Mouse (Mus musculus): Measurements from ENCODE around the gene Stum. TPM values are rescaled to one million over a fixed set of nuclear protein-coding genes. Genes with fewer than 3 reads are reported as not detected.
A peak's percentile ranks its signal among the peaks of the same experiment; 100 is the strongest.

The Stum gene
- total and polyA plus RNA-seq, 3 experiments, result 0.42 to 0.61 (median 0.51) TPM

DNA sequence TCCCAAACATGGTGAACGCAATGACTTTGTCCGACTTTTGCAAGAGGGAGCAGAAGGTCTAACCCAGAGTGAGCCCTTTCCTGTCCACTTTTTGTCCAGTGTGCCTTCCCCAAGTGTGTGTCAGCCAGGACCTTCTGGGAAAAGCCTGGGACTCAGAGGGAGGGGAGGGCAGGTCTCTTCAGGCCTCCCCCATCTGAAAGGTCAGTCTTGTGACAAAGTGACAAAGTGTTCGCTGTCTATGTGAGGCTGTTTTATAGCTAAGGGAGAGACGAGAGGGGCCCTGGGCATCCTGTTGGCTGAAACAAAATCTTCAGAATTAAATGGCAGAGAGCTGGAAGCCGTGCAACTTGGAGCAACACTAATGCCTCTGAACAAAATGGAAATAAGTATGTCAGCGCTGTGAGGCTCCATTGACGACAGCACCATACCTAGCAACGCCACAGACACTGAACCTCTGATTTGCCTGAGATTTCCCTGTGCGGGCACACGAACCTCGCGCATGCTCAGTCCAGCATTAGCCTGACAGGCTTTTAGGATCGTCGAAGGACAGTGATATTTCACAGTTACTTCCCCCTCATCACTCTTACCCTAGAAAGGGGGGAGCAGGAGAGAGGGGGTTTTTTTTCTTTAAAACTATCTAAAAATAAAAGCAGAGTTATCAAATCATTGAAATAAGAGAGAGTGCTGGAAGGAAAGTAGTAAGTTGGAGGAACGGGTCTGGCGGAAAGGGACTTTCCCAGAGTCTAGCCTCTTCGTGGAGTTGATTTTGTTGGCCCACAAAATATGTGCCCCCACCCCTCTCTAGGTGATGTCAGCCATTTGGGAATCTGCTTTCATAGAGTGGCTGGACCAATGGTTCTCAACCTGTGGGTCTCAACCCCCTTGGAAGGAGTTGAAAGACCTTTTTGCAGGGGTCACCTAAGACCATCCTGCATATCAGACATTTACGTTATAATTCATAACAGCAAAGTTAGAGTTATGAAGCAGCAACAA, 75.3 kb downstream of the Stum start (continued):
- 0 out of 2 replicates have a peak, but pooled peaks have one; percentile 12 for TF ChIP-seq MEF2A (IDR thresholded peaks at IDR 0.05; ENCODE audit: borderline replicate concordance, low read depth, low read length)
- TF ChIP-seq MAZ (IDR thresholded peaks at IDR 0.05; ENCODE audit: low read depth, low read length), result peak; percentile 94

DNA sequence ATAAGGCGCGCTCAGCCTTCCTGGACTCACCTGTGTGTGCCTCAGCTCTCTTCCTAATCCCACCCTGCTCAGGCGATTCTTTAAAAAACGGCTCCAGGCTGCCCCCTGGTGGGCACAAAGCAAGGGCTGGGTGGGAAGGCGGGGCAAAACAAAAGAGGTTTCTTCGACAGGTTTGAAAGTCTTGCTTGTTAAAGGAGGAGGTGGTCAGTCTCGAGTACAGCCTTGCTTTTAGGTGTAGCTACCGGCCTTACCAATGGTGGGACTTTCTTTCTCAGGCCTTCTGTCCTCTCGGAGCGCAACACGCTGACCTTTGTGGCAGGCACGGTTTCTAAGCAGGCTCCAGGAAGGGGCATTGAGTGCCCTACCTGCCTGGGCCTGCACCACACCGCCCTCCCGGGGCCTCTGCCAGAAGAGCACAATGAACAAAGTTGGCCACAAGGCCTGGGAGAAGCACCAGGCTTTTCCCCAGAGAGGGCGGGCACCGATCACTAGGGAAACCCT, 76.1 kb downstream of the Stum start:
- peak overlapping the region in 2 of 3 experiments; percentile 16 to 35 for H3K4me3 ChIP-seq (replicated peaks in 1 of 3; ENCODE audit: low read depth in 2 of 3, low read length in 2 of 3, poor library complexity in 1 of 3)
- H3K9ac ChIP-seq (ENCODE audit: insufficient read depth, low read depth), result peak overlapping the region; percentile 68
- peaks cover 4 to 7% of the 10 kb centered on the region in 2 experiments for H3K36me3 ChIP-seq (replicated peaks in 1 of 2; ENCODE audit: control insufficient read depth in 1 of 2, insufficient read depth in 1 of 2, low read length in 1 of 2)
- no peaks in the 10 kb centered on the region for H3K27me3 ChIP-seq (replicated peaks)
- dilution Hi-C loops (cut with MboI; ENCODE audit: extremely low pct_ligation_motif_present, extremely low pct_unique_long_range_greater_than_20kb, low sequenced_read_pairs), result no loop called here
- no peaks in the 10 kb centered on the region for H3K9me3 ChIP-seq (replicated peaks; ENCODE audit: low read length)
- peaks cover 62 to 89% of the 10 kb centered on the region in 2 experiments for H3K4me1 ChIP-seq (ENCODE audit: control insufficient read depth in 1 of 2, insufficient read depth in 2 of 2)
- TF ChIP-seq UBTF (IDR thresholded peaks at IDR 0.05; ENCODE audit: low read depth, low read length) (no peak), MYC (IDR thresholded peaks at IDR 0.05; ENCODE audit: low read depth, low read length) (peak; percentile 33; the same call in 1 of the 2 replicates), RAD21 (IDR thresholded peaks at IDR 0.05; ENCODE audit: low read depth, low read length) (peak; percentile 73), ELF1 (IDR thresholded peaks at IDR 0.05; ENCODE audit: low read depth, low read length) (peak; percentile 3; the same call in 1 of the 2 replicates), CHD1 (IDR thresholded peaks at IDR 0.05; ENCODE audit: low read depth, low read length) (0 out of 2 replicates have a peak, but pooled peaks have one; percentile 24), ZNF384 (IDR thresholded peaks at IDR 0.05; ENCODE audit: low read depth, low read length) (no peak), MXI1 (IDR thresholded peaks at IDR 0.05; ENCODE audit: low read depth, low read length) (peak; percentile 69; the same call in 1 of the 2 replicates), USF1 (IDR thresholded peaks at IDR 0.05; ENCODE audit: low read depth, low read length) (no peak), SMC3 (IDR thresholded peaks at IDR 0.05; ENCODE audit: low read depth, low read length) (peak; percentile 92), CTCF (conservative IDR thresholded peaks at IDR 0.05 in 1 of 2, IDR thresholded peaks at IDR 0.05 in 1 of 2; ENCODE audit: low read depth in 2 of 2, low read length in 2 of 2) (peak; percentile 44 to 80), CHD2 (IDR thresholded peaks at IDR 0.05; ENCODE audit: low read length) (no peak), BHLHE40 (IDR thresholded peaks at IDR 0.05; ENCODE audit: low read depth, low read length) (peak; percentile 29; the same call in 1 of the 2 replicates), IRF4 (IDR thresholded peaks at IDR 0.05; ENCODE audit: low read depth, low read length) (peak; percentile 8; the same call in 1 of the 2 replicates), HCFC1 (IDR thresholded peaks at IDR 0.05; ENCODE audit: low read depth, low read length) (no peak), NELFE (IDR thresholded peaks at IDR 0.05; ENCODE audit: low read depth, low read length) (peak; percentile 44; the same call in 1 of the 2 replicates), RCOR1 (conservative IDR thresholded peaks at IDR 0.05; ENCODE audit: low read depth, low read length) (no peak; the same call in 1 of the 2 replicates), JUN (IDR thresholded peaks at IDR 0.05; ENCODE audit: insufficient read depth, low read depth, low read length) (no peak), ETS1 (conservative IDR thresholded peaks at IDR 0.05; ENCODE audit: low read depth, low read length) (no peak), USF2 (conservative IDR thresholded peaks at IDR 0.05; ENCODE audit: low read depth, low read length) (no peak), MAX (IDR thresholded peaks at IDR 0.05; ENCODE audit: low read length) (no peak), SIN3A (IDR thresholded peaks at IDR 0.05; ENCODE audit: low read length) (0 out of 2 replicates have a peak, but pooled peaks have one; percentile 21), POLR2A (IDR thresholded peaks at IDR 0.05; ENCODE audit: low read depth, low read length) (no peak; the same call in 1 of the 2 replicates), E2F4 (IDR thresholded peaks at IDR 0.05; ENCODE audit: insufficient replicate concordance, low read depth, low read length) (no peak), ZC3H11A (IDR thresholded peaks at IDR 0.05; ENCODE audit: low read depth, low read length) (peak; percentile 76)
- H3K27ac ChIP-seq (ENCODE audit: insufficient read depth, low read depth), result peak overlapping the region; percentile 99
- 0 out of 2 replicates have a peak, but pooled peaks cover 3% of the 10 kb centered on the region for H3K79me2 ChIP-seq (replicated peaks; ENCODE audit: control insufficient read depth, extremely low read depth, insufficient read depth, poor library complexity, severe bottlenecking)
- H3K4me2 ChIP-seq (ENCODE audit: insufficient read depth, low read depth, poor library complexity, severe bottlenecking), result peak overlapping the region; percentile 80
- peak; percentile 85 for DNase-seq (ENCODE audit: extremely low read depth)
- in situ Hi-C loops (cut with MboI; ENCODE audit: low pct_ligation_motif_present, low pct_unique_long_range_greater_than_20kb, low sequenced_read_pairs), result loop anchor here (5.0 to 25.0 kb wide), 3 partner anchors 72 to 545 kb away; partner anchors contain the start of gene Itpkb

Measured in CH12.LX (cell line).